Mouse (Mus musculus): Measurements from ENCODE around the gene Dmpk. TPM values are rescaled to one million over a fixed set of nuclear protein-coding genes. Genes with fewer than 3 reads are reported as not detected.

Gene Dmpk
- polyA plus RNA-seq, 1 experiment from 2014 or later, result 50.8 TPM

DNA sequence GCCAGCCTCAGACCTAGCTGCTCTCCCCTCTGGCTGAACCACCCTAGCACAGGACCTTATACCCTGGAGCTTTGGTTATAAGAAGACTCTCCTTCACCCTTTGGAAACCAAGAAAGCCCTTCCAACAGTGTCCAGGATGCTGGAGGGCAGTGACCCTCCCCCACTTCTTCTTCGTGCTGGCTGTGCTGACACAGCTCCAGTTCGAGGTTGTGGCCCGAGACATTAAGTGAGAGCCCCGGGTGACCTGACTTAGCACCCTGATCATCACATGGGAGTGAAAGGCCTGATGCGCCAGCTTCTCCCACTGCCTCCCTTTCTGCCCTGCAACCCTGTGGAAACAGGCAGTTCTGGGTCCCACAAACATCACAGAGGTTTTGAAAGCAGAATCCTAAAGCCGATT is 1.8 kb downstream of the Dmpk start:
- Histone ChIP-seq H3K27me3 (replicated peaks; ENCODE audit: control insufficient read depth, insufficient read depth, low read length) (no peaks in the 10 kb centered on the region), H3K36me3 (ENCODE audit: control insufficient read depth, insufficient read depth) (peaks cover 20% of the 10 kb centered on the region), H3K4me1 (replicated peaks; ENCODE audit: control insufficient read depth, insufficient read depth, low read length) (no peaks in the 10 kb centered on the region), H3K4me2 (replicated peaks; ENCODE audit: low read depth) (peak overlapping the region; percentile 49), H3K9ac (ENCODE audit: low read depth, low read length) (no peak overlapping the region; the same call in 1 of the 2 replicates), H3K9me3 (ENCODE audit: control insufficient read depth) (no peaks in the 10 kb centered on the region), H3K27ac (ENCODE audit: low read depth, low read length) (no peak overlapping the region), H3K4me3 (ENCODE audit: low read depth, low read length) (peak overlapping the region; percentile 31)
- no peak for TF ChIP-seq CTCF (IDR thresholded peaks at IDR 0.05; ENCODE audit: low read depth)
- WGBS, result 12% methylated on average over 6 of the region's 6 CpGs
- ATAC-seq, result no peak

DNA sequence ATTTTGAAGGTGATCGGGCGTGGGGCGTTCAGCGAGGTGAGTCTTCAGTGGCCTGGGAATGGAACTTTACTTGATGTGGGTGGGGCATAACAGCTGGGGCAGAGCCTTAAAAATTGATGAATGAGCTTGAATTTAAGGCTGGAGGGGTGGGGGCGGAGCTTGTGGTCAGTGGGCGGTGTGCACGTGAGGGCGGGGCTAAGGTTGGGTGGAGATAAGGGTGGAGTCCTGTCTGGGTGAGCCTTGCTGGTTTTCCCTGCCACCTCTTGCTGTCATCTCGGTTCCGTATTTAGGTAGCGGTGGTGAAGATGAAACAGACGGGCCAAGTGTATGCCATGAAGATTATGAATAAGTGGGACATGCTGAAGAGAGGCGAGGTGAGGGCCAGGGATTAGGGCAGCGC is 2.4 kb downstream of the Dmpk start:
- no peak overlapping the region for H3K27ac ChIP-seq (ENCODE audit: low read depth, low read length)
- no peak for TF ChIP-seq CTCF (IDR thresholded peaks at IDR 0.05; ENCODE audit: low read depth)
- H3K36me3 ChIP-seq (ENCODE audit: control insufficient read depth, insufficient read depth), result peaks cover 15% of the 10 kb centered on the region
- H3K4me1 ChIP-seq (replicated peaks; ENCODE audit: control insufficient read depth, insufficient read depth, low read length), result no peaks in the 10 kb centered on the region
- no peaks in the 10 kb centered on the region for H3K9me3 ChIP-seq (ENCODE audit: control insufficient read depth)
- H3K4me3 ChIP-seq (ENCODE audit: low read depth, low read length), result peak overlapping the region; percentile 31
- peak; percentile 31; the same call in 1 of the 2 replicates for ATAC-seq
- no peak overlapping the region for H3K9ac ChIP-seq (ENCODE audit: low read depth, low read length)
- no peaks in the 10 kb centered on the region for H3K27me3 ChIP-seq (replicated peaks; ENCODE audit: control insufficient read depth, insufficient read depth, low read length)
- WGBS, result 9% methylated on average over 14 of the region's 14 CpGs
- H3K4me2 ChIP-seq (replicated peaks; ENCODE audit: low read depth), result peak overlapping the region; percentile 49

DNA sequence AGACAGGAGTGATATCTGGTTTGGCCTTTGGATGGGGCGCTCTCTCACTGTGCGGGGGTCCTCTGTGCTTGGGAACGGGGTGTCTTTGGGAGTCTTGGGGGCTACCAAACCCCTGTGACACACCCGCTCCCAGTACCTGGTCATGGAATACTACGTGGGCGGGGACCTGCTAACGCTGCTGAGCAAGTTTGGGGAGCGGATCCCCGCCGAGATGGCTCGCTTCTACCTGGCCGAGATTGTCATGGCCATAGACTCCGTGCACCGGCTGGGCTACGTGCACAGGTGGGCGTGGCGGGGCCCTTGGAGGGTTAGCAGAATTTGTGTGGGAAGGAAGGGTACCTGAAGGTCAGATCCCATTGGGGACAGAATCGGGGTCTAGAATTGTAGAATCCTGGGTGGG is 3.1 kb downstream of the Dmpk start:
- 66% methylated on average over 18 of the region's 18 CpGs for WGBS
- H3K36me3 ChIP-seq (ENCODE audit: control insufficient read depth, insufficient read depth), result peaks cover 12% of the 10 kb centered on the region
- no peak for TF ChIP-seq CTCF (IDR thresholded peaks at IDR 0.05; ENCODE audit: low read depth)
- 0 out of 2 replicates have a peak overlapping the region, but pooled peaks have one; percentile 49 for H3K4me2 ChIP-seq (replicated peaks; ENCODE audit: low read depth)
- H3K27ac ChIP-seq (ENCODE audit: low read depth, low read length), result no peak overlapping the region
- H3K9ac ChIP-seq (ENCODE audit: low read depth, low read length), result no peak overlapping the region
- no peaks in the 10 kb centered on the region for H3K27me3 ChIP-seq (replicated peaks; ENCODE audit: control insufficient read depth, insufficient read depth, low read length)
- H3K9me3 ChIP-seq (ENCODE audit: control insufficient read depth), result no peaks in the 10 kb centered on the region
- no peaks in the 10 kb centered on the region for H3K4me1 ChIP-seq (replicated peaks; ENCODE audit: control insufficient read depth, insufficient read depth, low read length)
- H3K4me3 ChIP-seq (ENCODE audit: low read depth, low read length), result no peak overlapping the region
- ATAC-seq, result no peak

DNA sequence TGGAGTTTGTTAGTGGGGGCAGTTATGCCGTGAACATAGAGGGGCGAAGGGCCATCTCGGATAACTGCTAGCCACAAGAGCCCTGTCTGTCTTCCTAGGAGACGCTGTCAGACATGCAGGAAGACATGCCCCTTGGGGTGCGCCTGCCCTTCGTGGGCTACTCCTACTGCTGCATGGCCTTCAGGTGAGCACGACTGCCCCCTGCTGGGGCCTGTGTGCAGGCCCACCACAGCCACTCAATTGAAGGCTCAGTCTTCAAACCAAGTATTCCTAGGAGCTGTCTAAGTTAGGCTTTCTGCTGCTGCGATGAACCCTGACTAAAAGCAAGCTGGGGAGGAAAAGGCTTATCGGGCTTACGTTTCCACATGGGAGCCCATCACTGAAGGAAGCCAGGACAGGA is 5.2 kb downstream of the Dmpk start:
- ATAC-seq, result no peak
- H3K9ac ChIP-seq (ENCODE audit: low read depth, low read length), result no peak overlapping the region
- H3K36me3 ChIP-seq (ENCODE audit: control insufficient read depth, insufficient read depth), result peaks cover 11% of the 10 kb centered on the region
- H3K27ac ChIP-seq (ENCODE audit: low read depth, low read length), result no peak overlapping the region
- H3K27me3 ChIP-seq (replicated peaks; ENCODE audit: control insufficient read depth, insufficient read depth, low read length), result no peaks in the 10 kb centered on the region
- H3K4me3 ChIP-seq (ENCODE audit: low read depth, low read length), result no peak overlapping the region
- H3K4me2 ChIP-seq (replicated peaks; ENCODE audit: low read depth), result no peak overlapping the region
- no peaks in the 10 kb centered on the region for H3K9me3 ChIP-seq (ENCODE audit: control insufficient read depth)
- TF ChIP-seq CTCF (IDR thresholded peaks at IDR 0.05; ENCODE audit: low read depth), result peak; percentile 87
- 45% methylated on average over 10 of the region's 10 CpGs for WGBS
- no peaks in the 10 kb centered on the region; the same call in none of the 2 replicates for H3K4me1 ChIP-seq (replicated peaks; ENCODE audit: control insufficient read depth, insufficient read depth, low read length)

DNA sequence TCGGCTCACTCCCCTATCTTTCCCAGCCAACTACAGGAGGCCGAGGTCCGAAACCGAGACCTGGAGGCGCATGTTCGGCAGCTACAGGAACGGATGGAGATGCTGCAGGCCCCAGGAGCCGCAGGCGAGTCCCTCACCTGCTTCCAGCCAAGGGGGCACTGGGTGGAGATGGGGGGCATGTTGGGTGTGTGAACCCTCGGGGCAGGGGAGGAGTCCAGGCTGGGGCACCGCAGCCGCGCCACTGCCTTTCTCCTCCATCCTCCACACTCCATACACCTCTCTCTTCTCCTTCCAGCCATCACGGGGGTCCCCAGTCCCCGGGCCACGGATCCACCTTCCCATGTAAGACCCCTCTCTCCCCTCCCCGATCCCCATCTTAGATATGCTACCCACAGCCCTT is 8.3 kb downstream of the Dmpk start:
- no peak for TF ChIP-seq CTCF (IDR thresholded peaks at IDR 0.05; ENCODE audit: low read depth)
- Histone ChIP-seq H3K27ac (ENCODE audit: low read depth, low read length) (no peak overlapping the region), H3K36me3 (ENCODE audit: control insufficient read depth, insufficient read depth) (peaks cover 11% of the 10 kb centered on the region), H3K4me2 (replicated peaks; ENCODE audit: low read depth) (no peak overlapping the region), H3K4me1 (replicated peaks; ENCODE audit: control insufficient read depth, insufficient read depth, low read length) (peaks cover 3% of the 10 kb centered on the region), H3K9me3 (ENCODE audit: control insufficient read depth) (no peaks in the 10 kb centered on the region), H3K4me3 (ENCODE audit: low read depth, low read length) (no peak overlapping the region), H3K9ac (ENCODE audit: low read depth, low read length) (no peak overlapping the region), H3K27me3 (replicated peaks; ENCODE audit: control insufficient read depth, insufficient read depth, low read length) (no peaks in the 10 kb centered on the region)
- no peak for ATAC-seq
- WGBS, result 69% methylated on average over 17 of the region's 17 CpGs

DNA sequence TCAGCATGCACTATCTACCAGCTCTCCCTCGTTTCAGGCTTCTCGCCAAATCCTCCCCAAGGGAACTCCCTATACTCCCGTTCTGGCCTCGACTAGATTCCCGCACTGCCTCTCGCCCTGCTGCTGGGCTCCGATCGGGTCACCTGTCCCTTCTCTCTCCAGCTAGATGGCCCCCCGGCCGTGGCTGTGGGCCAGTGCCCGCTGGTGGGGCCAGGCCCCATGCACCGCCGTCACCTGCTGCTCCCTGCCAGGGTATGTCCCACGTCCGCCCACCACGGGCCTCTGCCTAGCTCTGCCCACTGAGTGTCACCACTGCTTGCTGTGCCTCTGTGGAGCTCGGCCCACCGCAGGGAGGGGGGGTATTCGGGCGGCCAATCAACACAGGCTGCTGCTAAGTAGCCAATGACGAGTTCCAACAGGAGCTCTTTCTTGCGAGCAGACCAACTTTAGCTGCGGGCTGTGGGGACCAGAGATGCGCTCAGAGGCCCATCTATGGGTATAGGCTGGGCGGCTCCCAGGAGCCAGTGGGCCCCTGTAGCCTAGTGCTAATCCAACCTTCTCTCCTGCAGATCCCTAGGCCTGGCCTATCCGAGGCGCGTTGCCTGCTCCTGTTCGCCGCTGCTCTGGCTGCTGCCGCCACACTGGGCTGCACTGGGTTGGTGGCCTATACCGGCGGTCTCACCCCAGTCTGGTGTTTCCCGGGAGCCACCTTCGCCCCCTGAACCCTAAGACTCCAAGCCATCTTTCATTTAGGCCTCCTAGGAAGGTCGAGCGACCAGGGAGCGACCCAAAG is 8.9 kb downstream of the Dmpk start:
- no peak overlapping the region for H3K9ac ChIP-seq (ENCODE audit: low read depth, low read length)
- H3K4me2 ChIP-seq (replicated peaks; ENCODE audit: low read depth), result peak overlapping the region; percentile 95
- peak overlapping the region; percentile 63 for H3K4me3 ChIP-seq (ENCODE audit: low read depth, low read length)
- no peak for TF ChIP-seq CTCF (IDR thresholded peaks at IDR 0.05; ENCODE audit: low read depth)
- no peak for ATAC-seq
- H3K27ac ChIP-seq (ENCODE audit: low read depth, low read length), result no peak overlapping the region; the same call in 1 of the 2 replicates
- peaks cover 7% of the 10 kb centered on the region; the same call in 1 of the 2 replicates for H3K36me3 ChIP-seq (ENCODE audit: control insufficient read depth, insufficient read depth)
- no peaks in the 10 kb centered on the region for H3K27me3 ChIP-seq (replicated peaks; ENCODE audit: control insufficient read depth, insufficient read depth, low read length)
- 18% methylated on average over 38 of the region's 38 CpGs for WGBS
- H3K4me1 ChIP-seq (replicated peaks; ENCODE audit: control insufficient read depth, insufficient read depth, low read length), result peaks cover 6% of the 10 kb centered on the region
- H3K9me3 ChIP-seq (ENCODE audit: control insufficient read depth), result no peaks in the 10 kb centered on the region

Data from intestine, postnatal 0 days (tissue).